Mouse (Mus musculus) testis, adult 2 months (tissue): Measurements from ENCODE around the gene Dock7. TPM values are rescaled to one million over a fixed set of nuclear protein-coding genes. Genes with fewer than 3 reads are reported as not detected.

Experiments used
- H3K27ac ChIP-seq: fragments of 200-500 bp; 2 replicates; pipeline ENCODE4 v1.5.1; 2012; ENCODE audit warnings: low read depth, low read length; ENCODE audit not compliant: control insufficient read depth, insufficient read depth
- H3K27me3 ChIP-seq: fragments of 200-500 bp; 2 replicates; pipeline ENCODE4 v1.6.1; 2012; ENCODE audit warnings: mild to moderate bottlenecking, low read length, moderate library complexity; ENCODE audit not compliant: control insufficient read depth, insufficient read depth
- H3K36me3 ChIP-seq: fragments of 200-500 bp; 2 replicates; pipeline ENCODE4 v1.6.1; 2012; ENCODE audit warnings: mild to moderate bottlenecking, low read length; ENCODE audit not compliant: control insufficient read depth, insufficient read depth
- H3K4me1 ChIP-seq: fragments of 200-500 bp; 2 replicates; pipeline ENCODE4 v1.6.1; 2012; ENCODE audit warnings: low read length; ENCODE audit not compliant: control insufficient read depth, insufficient read depth
- H3K4me3 ChIP-seq: fragments of 200-500 bp; 2 replicates; pipeline ENCODE4 v1.5.1; 2012; ENCODE audit warnings: low read depth, mild to moderate bottlenecking, low read length, moderate library complexity, mixed read lengths; ENCODE audit not compliant: control insufficient read depth
- CTCF ChIP-seq: fragments of 200-500 bp; IDR thresholded peaks from 2 replicates; pipeline ENCODE4 v1.5.1; 2012; ENCODE audit warnings: low read depth, mild to moderate bottlenecking, inconsistent platforms, low read length, moderate library complexity; ENCODE audit not compliant: control insufficient read depth, insufficient read depth, insufficient replicate concordance
- POLR2A ChIP-seq: fragments of 200-500 bp; IDR thresholded peaks from 2 replicates; pipeline ENCODE4 v1.6.1; 2012; ENCODE audit warnings: low read depth, mild to moderate bottlenecking, inconsistent platforms, low read length, moderate library complexity; ENCODE audit not compliant: control insufficient read depth
- polyA plus RNA-seq: library from polyadenylated mRNA; depleted of rRNA; stranded (reverse); fragments of >200 nt; gene quantifications from 2 replicates; pipeline ENCODE4 v1.2.3, GENCODE M21; 2012

Dock7 gene
- polyA plus RNA-seq, 1 experiment, result 32.2 TPM

- peaks cover 8% of the 10 kb centered on the region for H3K4me1 ChIP-seq
- H3K27me3 ChIP-seq, result no peaks in the 10 kb centered on the region
- no peaks in the 10 kb centered on the region for H3K36me3 ChIP-seq
- peak overlapping the region; percentile 93 for H3K4me3 ChIP-seq
- H3K27ac ChIP-seq, result peak overlapping the region; percentile 85
- no peak for TF ChIP-seq CTCF
- TF ChIP-seq POLR2A, result no peak
These were observed 196.4 kb downstream of the Dock7 start for GRCm38 (mm10) chr4:98924071-98924905.

GRCm38 (mm10) chr4:98923568-98924070, 197.1 kb downstream of the Dock7 start, which contains the start of gene Usp1:
TSS of gene Usp1 (plus strand) at chr4:98923810.
- peak within 1 kb of the TSS; percentile 93 for H3K4me3 ChIP-seq
- peaks cover 8% of the 10 kb centered on the region for H3K4me1 ChIP-seq
- H3K36me3 ChIP-seq, result no peaks in the 10 kb centered on the region
- TF ChIP-seq POLR2A (peak; percentile 57), CTCF (no peak)
- H3K27ac ChIP-seq, result peak within 1 kb of the TSS; percentile 91
- H3K27me3 ChIP-seq, result no peaks in the 10 kb centered on the region

GRCm38 (mm10) chr4:98922643-98923567, 197.8 kb downstream of the Dock7 start:
- Histone ChIP-seq H3K4me1 (peaks cover 8% of the 10 kb centered on the region), H3K36me3 (no peaks in the 10 kb centered on the region), H3K27ac (peak overlapping the region; percentile 91), H3K27me3 (no peaks in the 10 kb centered on the region), H3K4me3 (peak overlapping the region; percentile 93)
- TF ChIP-seq CTCF, result no peak
- peak; percentile 78; the same call in 1 of the 2 replicates for TF ChIP-seq POLR2A

- TF ChIP-seq CTCF (no peak), POLR2A (no peak)
- Histone ChIP-seq H3K27ac (peak overlapping the region; percentile 91), H3K4me3 (peak overlapping the region; percentile 93), H3K36me3 (no peaks in the 10 kb centered on the region), H3K4me1 (peaks cover 8% of the 10 kb centered on the region), H3K27me3 (no peaks in the 10 kb centered on the region)
These were observed 198.6 kb downstream of the Dock7 start for GRCm38 (mm10) chr4:98922061-98922642.

- no peak for TF ChIP-seq CTCF
- TF ChIP-seq POLR2A, result no peak
- Histone ChIP-seq H3K36me3 (no peaks in the 10 kb centered on the region), H3K4me3 (peak overlapping the region; percentile 11; the same call in 1 of the 2 replicates), H3K4me1 (peaks cover 8% of the 10 kb centered on the region), H3K27me3 (no peaks in the 10 kb centered on the region), H3K27ac (no peak overlapping the region)
These were observed 199.8 kb downstream of the Dock7 start for GRCm38 (mm10) chr4:98920896-98921295.

- Histone ChIP-seq H3K27me3 (no peaks in the 10 kb centered on the region), H3K36me3 (no peaks in the 10 kb centered on the region), H3K4me3 (no peak overlapping the region), H3K4me1 (peaks cover 3% of the 10 kb centered on the region), H3K27ac (no peak overlapping the region)
- TF ChIP-seq POLR2A, result no peak
- TF ChIP-seq CTCF, result no peak
These were observed 202.5 kb downstream of the Dock7 start for GRCm38 (mm10) chr4:98918204-98918603.

GRCm38 (mm10) chr4:98917724-98918123, 203.0 kb downstream of the Dock7 start:
- no peak overlapping the region for H3K27ac ChIP-seq
- no peak overlapping the region for H3K4me3 ChIP-seq
- TF ChIP-seq POLR2A (no peak), CTCF (no peak)
- H3K36me3 ChIP-seq, result no peaks in the 10 kb centered on the region
- peaks cover 3% of the 10 kb centered on the region for H3K4me1 ChIP-seq
- no peaks in the 10 kb centered on the region for H3K27me3 ChIP-seq
